Mouse (Mus musculus): Measurements from ENCODE around the gene Rab3d.

DNA sequence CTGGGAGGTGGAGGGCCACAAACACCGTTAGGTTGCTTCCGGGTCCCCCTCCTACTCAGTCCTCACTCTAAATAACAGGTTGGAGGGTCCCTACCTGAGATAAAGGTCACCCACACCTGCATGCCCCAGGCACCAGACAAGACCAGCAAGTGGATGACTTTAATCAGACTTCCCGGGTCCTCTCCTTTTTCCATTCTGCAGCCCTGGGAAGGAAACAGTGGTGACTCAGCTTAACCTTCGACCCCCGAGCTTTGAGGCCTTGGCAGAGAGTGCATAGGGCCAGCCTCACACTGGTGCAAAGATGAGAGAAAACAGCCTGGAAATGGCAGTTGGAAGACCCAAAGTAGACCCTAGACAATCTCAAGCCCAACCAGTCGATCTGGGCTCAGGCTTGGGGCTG, 8.2 kb upstream of the Rab3d start:
- no peak for TF ChIP-seq POLR2A (IDR thresholded peaks at IDR 0.05; ENCODE audit: extremely low read depth, insufficient read depth, low read length)
- no peak for TF ChIP-seq CTCF (IDR thresholded peaks at IDR 0.05; ENCODE audit: low read depth, low read length)

All from liver, adult 2 months (tissue).